Mouse (Mus musculus) hindbrain, embryonic 16.5 days (tissue): ENCODE results near the gene 3830417A13Rik. TPM values are rescaled to one million over a fixed set of nuclear protein-coding genes. Genes with fewer than 3 reads are reported as not detected.

Experiments used
- ATAC-seq: fragments of 200-750 bp; cut with Nextera tagmentation; 2 replicates; pipeline ENCODE4 v1.8.0; 2017; ENCODE audit warnings: moderate TSS enrichment, moderate library complexity
- H3K27ac ChIP-seq: fragments of 300-500 bp; sonication (generic); 2 replicates; pipeline ENCODE4 v1.5.1; 2014; ENCODE audit warnings: low read depth, mild to moderate bottlenecking, control low read depth, low read length, moderate library complexity
- H3K27me3 ChIP-seq: fragments of 300-500 bp; sonication (generic); replicated peaks from 2 replicates; pipeline ENCODE4 v1.6.1; 2014; ENCODE audit warnings: low read length; ENCODE audit not compliant: control insufficient read depth, insufficient read depth
- H3K36me3 ChIP-seq: fragments of 300-500 bp; sonication (generic); 2 replicates; pipeline ENCODE4 v1.6.1; 2014; ENCODE audit warnings: mild to moderate bottlenecking, low read length, moderate library complexity, mixed read lengths; ENCODE audit not compliant: control insufficient read depth, insufficient read depth
- H3K4me1 ChIP-seq: fragments of 300-500 bp; sonication (generic); 2 replicates; pipeline ENCODE4 v1.6.1; 2014; ENCODE audit warnings: low read depth, low read length; ENCODE audit not compliant: control insufficient read depth, insufficient read depth
- H3K4me2 ChIP-seq: fragments of 300-500 bp; sonication (generic); 2 replicates; pipeline ENCODE4 v1.6.1; 2014; ENCODE audit warnings: mild to moderate bottlenecking, low read length, control low read depth, moderate library complexity
- H3K4me3 ChIP-seq: fragments of 300-500 bp; sonication (generic); 2 replicates; pipeline ENCODE4 v1.5.1; 2014; ENCODE audit warnings: mild to moderate bottlenecking, low read length, control low read depth, moderate library complexity
- H3K9ac ChIP-seq: fragments of 300-500 bp; sonication (generic); 2 replicates; pipeline ENCODE4 v1.6.1; 2014; ENCODE audit warnings: low read depth, mild to moderate bottlenecking, control low read depth, low read length, moderate library complexity
- H3K9me3 ChIP-seq: fragments of 300-500 bp; sonication (generic); 2 replicates; pipeline ENCODE4 v1.6.1; 2014; ENCODE audit warnings: mild to moderate bottlenecking, low read length, moderate library complexity; ENCODE audit not compliant: control insufficient read depth
- WGBS: fragments of 180-500 bp; shearing (Covaris S2); extraction: QIAGEN DNeasy Blood & Tissue Kit; methylation state at CpG from one replicate; pipeline ENCODE4 v1.1.7; 2014; 5-methylcytosine and 5-hydroxymethylcytosine counted together
- polyA plus RNA-seq: library from polyadenylated mRNA; unstranded; fragments of >200 nt; fragmentation: Nextera tagmentation; extraction: Ambion mirVana; gene quantifications from 2 replicates; pipeline ENCODE4 v1.2.1, GENCODE M21; 2015

The 3830417A13Rik gene
- polyA plus RNA-seq: not detected in 2 replicates

DNA sequence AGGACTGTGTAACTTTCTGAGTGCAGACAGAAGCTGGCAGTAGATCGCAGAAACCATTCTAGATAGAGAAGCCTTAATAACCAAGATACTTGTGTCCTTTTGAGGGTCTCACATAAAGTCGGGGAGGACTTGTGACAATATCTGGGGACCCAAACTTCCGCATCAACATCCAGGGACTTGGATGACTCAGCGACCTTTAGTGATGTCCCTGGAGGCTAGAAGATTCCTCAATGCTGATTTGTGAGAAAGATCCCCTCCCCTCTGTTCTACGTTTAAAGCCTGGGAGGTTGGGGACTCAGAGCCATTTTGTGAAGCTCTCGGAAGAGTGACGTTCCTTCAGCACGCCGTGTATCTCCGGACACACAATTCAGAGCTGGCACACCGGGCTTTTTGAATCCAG lies at the start of gene 3830417A13Rik:
Gene 3830417A13Rik, plus strand, starts transcription at position 301 of the 400 bp plus-strand sequence.
- no peak within 1 kb of the TSS for H3K4me3 ChIP-seq
- H3K27me3 ChIP-seq: no peaks in the 10 kb centered on the region
- H3K27ac ChIP-seq: no peak within 1 kb of the TSS
- no peaks in the 10 kb centered on the region for H3K9me3 ChIP-seq
- H3K4me2 ChIP-seq: no peak within 1 kb of the TSS
- no peak for ATAC-seq
- H3K4me1 ChIP-seq: no peaks in the 10 kb centered on the region
- no peaks in the 10 kb centered on the region for H3K36me3 ChIP-seq
- 87% methylated on average over 11 of the region's 11 CpGs for WGBS
- no peak within 1 kb of the TSS for H3K9ac ChIP-seq

DNA sequence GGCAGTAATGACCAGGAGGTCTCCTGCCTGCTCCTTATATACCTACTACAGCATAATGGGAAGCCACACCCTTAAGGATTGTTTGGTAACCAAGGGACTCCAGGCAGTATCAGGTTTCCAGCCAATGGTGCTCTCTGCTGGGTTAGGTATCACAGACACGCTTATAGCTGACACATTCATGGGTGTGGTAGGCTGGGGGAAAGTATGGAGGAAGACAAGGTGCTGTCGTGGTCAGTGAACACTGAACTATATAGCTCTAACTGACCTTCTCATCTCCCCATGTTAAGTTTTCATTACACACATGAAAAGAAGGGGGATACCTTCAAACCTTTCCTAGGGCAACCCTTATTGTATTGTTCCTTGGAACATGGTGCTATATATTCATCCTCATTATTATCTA lies 21.2 kb upstream of the 3830417A13Rik start, which contains the start of gene Gm6760:
Gene Gm6760, minus strand, starts transcription at position 101 of the 400 bp plus-strand sequence.
- no peaks in the 10 kb centered on the region for H3K4me1 ChIP-seq
- no peaks in the 10 kb centered on the region for H3K27me3 ChIP-seq
- H3K4me3 ChIP-seq: no peak within 1 kb of the TSS
- H3K4me2 ChIP-seq: no peak within 1 kb of the TSS
- no peaks in the 10 kb centered on the region for H3K9me3 ChIP-seq
- no peak within 1 kb of the TSS for H3K27ac ChIP-seq
- H3K9ac ChIP-seq: no peak within 1 kb of the TSS
- no peaks in the 10 kb centered on the region for H3K36me3 ChIP-seq
- 77% methylated on average over 2 of the region's 2 CpGs for WGBS
- ATAC-seq: no peak

DNA sequence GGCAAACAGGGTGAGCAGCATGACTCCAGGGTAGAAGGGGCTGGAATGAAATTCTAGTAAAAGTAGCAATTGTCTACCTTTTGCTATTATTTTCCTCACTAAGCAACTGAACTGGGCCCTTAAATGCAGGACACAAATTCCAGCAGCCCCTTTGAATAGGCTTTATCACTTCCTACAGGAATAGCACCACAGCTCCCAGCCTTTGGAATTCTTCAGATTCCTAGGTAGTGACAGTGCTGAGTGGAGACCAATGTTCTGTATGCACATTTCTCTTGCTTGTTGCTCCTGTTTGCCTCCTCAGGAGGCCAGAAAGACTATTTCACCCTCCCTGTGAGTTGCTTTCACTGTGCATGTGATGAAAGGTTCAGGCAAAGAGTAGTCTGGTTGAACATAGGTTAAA lies 7.9 kb downstream of the 3830417A13Rik start:
- H3K4me3 ChIP-seq: no peak overlapping the region
- H3K27me3 ChIP-seq: no peaks in the 10 kb centered on the region
- no peak for ATAC-seq
- H3K9me3 ChIP-seq: no peaks in the 10 kb centered on the region
- H3K27ac ChIP-seq: no peak overlapping the region
- no peaks in the 10 kb centered on the region for H3K36me3 ChIP-seq
- H3K4me1 ChIP-seq: no peaks in the 10 kb centered on the region
- H3K4me2 ChIP-seq: no peak overlapping the region
- no peak overlapping the region for H3K9ac ChIP-seq

Other genes starting within 250 kb of the 3830417A13Rik start
- gene Gm6760, start 21.4 kb upstream of the 3830417A13Rik start, polyA plus RNA-seq: not detected in 2 replicates
- gene Slitrk4, start 103.4 kb downstream of the 3830417A13Rik start, polyA plus RNA-seq: 22.8 and 24.3 TPM in 2 replicates